Mouse (Mus musculus) kidney, postnatal 36 days (tissue): ENCODE measurements around the gene Cers2.

Experiments used
- DNase-seq, 2 experiments: peaks; one replicate each; pipeline ENCODE4 v3.0.0; 2021 to 2022; ENCODE audit warnings: mixed read lengths in 2 of 2

The Cers2 gene

DNA sequence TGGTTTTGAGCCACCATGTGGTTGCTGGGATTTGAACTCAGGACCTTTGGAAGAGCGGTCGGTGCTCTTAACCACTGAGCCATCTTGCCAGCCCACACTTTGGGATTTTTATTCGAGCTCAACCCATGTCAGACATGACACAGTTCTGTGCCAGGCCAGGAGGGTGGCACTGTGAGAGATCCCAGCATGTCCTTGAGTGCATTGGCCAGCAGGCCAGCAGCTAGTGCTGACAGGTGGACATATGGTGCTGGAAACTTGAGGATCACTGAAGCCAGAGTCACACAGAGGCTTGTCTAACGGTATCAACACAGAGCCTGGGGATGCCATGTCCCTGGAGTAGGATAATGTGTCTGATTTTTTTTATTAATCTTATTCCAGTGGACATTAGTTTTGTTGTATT lies 25.2 kb upstream of the Cers2 start:
- no peak for DNase-seq

DNA sequence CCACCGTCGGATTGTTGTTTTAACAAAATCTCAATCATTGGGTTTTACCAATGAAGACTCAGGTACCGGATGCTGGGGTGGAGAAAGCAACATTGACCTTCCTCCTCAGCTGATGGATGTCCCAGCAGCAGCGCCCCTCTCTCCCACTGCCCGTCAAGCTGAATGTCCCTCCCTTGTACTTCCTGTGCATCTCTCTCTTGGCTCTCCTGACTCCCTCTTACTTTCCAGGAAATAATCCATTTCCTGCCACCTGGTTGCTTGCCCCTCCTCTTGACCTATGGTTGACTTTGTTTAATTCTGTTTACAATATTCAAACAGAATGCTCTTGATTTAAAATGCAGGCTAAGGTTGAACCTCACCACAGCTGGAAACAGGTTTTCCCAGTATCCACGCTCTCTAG lies 24.4 kb upstream of the Cers2 start:
- DNase-seq = no peak

DNA sequence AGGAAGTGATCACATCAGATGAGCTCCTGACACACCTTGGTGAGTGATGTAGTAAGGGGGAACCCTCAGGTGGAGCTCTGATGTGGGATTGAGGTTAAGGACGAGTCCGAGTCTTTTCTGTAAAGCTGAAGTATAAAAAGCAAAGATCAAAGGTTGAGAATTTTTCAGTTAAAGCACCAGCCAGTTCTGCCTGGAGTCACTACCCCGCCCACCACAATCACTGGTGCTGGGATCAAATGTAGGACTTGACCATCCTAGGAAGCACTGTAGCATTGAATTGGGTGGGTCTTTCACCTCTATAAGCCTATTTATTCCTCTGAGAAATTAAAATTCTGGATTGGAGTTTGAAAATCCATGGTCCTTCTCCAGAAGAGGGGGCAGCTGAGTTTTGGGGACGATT lies 23.6 kb upstream of the Cers2 start:
- peak in 1 of 2 experiments; percentile 54 for DNase-seq

DNA sequence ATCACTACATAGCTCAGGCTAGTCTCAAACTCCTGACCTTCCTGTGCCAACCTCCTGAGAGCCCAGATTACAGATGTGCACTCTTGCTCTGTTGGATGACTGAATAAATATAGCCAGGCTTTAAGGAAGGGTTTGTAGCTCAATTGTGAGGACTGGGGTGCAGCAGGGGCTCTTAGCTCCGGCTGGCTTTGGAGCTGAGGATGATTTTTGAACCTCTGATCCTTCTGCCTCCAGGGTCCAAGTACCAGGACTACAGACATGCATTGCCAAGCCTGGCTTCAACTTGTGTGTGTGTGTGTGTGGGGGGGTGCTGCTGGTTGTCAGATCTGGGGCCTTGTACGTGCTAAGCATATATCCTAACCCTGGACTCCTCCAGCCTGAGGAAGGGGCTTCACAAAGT lies 21.7 kb upstream of the Cers2 start:
- DNase-seq = no peak

DNA sequence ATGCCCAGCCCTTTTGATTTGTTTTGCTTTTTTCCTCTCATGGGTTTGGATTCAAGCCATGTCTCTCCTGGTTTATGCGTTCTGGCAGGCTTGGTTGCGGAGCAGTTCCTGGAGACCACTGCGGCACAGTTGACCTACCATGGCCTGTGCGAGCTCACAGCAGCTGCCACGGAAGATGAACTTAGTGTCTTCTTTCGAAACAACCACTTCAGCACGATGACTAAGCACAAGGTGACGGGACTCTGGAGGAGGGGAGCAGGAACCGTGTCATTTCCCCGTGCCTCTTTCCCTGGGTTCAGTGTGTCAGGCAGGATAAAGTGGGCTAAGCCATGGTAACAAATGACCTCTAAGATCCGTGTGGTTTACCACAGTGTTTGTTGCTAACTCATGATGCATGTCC lies 21.1 kb upstream of the Cers2 start:
- peak; percentile 68 to 81 for DNase-seq

DNA sequence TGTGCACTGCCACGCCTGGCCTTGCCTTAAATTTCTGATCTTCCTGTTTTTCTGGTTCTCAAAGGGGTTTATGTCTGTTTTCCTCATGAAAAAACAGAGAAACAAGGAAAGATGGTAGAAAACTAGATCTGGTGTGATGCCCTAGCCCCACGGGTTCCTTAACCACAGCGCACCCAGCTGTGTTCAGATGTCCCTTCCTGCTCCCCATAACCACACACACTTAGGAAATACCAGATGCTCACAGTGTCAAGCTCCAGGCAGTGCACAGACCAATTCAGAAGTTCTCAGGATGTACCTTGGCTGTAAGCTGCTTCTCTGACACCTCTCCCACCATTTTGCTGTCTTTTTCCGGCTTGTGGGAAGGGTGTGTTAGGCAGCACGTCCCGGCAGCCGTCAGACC lies 20.3 kb upstream of the Cers2 start:
- DNase-seq = no peak

DNA sequence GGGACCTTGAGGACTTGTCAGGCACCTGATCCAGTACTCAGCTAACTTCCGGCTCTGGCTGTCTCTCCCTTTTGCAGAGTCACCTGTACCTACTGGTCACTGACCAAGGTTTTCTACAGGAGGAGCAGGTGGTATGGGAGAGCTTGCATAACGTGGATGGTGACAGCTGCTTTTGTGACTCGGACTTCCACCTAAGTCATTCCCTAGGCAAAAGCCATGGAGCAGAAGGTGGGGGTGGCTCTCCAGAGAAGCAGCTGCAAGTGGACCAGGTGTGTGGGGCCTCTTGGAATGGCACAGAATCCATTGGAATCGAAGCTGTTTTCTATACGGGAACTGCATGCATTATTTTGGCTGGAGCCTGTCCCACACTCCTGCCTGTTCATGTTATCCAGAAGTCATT lies 19.9 kb upstream of the Cers2 start:
- no peak for DNase-seq

DNA sequence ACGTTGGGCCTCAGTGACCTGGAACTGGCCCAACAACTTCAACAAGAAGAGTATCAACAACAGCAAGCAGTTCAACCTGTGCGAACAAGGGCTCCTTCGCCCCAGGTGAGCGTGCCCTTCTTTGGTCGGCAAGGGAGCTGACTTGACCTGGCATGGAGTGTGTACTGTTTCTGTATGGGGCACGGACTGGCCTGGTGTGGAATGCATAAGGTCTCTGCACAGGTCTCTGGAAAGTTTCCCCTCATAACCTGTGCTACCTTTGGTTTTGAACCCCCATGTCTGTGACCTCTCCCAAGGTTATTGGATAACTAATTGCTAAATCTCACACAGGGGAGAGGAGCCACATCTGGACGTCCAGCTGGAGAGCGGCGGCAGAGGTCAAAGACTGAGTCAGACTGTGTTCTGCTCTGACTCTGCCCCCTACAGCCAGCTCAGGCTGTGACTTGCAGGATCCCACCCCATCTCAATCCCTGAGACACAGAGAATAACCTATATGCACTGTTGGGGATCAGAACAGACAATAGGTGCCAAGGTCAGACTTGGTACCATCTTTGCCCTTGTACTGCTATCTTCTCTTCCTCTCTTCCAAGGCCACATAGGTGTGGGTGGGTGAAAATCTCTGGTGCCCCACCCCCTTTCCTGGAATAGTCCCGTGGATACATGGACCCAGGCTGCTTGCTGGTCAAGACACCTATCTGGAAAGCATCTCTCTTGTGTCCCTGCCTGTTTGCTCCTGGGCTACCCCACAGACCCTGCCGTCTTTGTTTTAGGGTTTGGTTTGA lies 19.1 kb upstream of the Cers2 start:
- DNase-seq = peak; percentile 78 to 79

DNA sequence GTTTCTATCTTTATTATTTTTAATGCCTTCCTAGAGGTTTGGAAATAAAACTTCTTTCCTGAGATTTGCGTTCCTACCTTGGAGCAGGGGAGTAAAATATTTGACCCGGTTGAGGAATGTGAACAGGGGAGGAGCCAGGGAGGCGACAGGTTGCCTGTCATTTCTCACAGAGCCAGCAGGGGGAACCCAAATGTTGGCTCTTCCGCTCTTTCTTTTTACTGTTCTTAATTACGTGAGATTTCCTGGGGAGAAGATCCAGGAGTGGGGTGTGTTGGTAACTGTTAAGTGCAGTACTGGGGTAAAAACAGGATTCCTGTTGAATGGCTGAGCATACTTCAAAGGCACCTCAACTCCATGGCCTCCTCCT lies 18.5 kb upstream of the Cers2 start:
- DNase-seq = peak; percentile 77 to 78

DNA sequence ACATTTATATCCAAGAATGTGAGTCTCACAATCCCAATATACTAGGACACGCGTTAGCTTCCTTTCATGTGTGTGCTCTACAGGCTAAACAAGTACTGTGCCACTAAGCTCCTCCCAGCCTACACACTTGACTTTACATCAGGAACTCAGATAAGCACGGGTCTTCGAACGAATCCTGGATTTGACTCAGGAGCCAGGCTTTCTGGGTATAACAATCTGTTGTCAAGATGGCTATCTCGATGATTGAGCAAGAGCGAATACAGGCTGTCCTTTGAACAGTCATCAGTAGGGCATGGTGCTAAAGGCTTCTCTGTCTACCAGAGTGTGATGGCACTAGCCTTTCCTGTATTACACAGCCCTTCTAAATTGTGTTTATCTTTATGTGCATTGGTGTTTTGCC lies 16.6 kb upstream of the Cers2 start:
- DNase-seq = no peak

DNA sequence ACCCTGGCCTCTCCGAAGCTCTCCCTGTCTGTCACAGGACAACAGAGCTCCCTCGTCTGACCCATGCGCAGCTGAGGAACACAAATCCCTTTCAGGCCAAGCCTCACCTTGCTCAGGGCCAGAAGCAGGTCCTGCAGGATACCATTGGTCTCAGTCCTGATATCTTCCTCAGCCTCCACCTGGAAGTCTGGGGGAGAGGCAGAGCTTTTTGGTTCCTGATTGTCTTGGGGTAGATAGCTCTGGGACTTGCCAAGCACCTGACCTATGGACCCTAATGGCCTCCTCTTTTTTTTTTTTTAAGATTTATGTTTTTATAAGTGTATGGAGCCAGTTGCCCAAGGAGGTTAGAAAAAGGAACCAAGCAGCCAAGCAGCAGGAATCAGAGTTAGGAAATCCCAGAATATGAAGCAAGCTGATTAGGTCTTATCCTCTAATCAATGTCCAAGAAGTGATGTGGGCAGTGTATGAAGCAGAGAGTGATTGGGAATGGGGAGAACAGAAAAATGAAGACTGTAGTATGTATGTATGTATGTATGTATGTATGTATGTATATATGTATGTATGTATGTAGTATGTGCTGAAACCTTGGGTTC lies 13.3 kb upstream of the Cers2 start:
- DNase-seq = no peak

DNA sequence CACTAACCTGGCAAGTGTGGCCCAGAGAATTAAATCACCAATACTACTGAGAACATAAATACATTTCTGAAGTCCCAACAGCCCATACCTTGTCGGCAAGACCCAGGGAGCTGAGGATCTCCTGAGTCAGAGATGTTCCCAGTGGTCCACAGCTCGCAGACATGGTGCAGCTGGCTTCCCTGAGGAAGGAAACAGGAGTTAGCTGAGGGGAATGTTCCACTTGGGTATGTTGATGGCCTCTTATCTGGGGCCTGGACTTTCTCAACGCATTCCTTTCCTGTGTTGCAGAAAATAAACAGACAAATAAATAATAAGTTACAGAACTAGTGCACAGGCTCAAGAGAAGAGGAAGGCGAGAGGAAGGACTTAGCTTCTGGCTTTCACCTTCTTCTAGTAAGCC lies 8.3 kb upstream of the Cers2 start:
- no peak for DNase-seq

DNA sequence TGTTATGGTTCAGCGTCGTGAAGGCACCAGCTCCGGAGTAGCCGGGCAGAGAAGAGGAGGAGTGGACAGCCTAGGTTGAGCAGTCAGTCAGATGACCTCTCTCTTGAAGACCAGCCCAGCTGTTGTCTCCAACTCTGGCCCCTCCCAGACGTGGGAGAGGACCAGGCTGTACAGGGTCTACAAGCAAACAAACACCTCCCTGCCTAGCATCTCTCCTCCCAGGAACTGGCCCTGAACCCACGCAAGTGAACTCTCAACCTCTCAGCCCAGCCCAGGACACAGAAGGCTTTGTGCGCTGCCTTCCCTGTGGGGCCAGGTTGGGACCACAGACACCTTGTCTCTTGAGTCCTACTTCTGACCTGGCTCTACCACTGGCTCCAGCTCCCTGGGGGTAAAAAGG lies 7.5 kb upstream of the Cers2 start, which contains the start of gene Anxa9:
Gene Anxa9 (minus strand): TSS at position 77 of the 400 bp plus-strand sequence.
- no peak for DNase-seq

DNA sequence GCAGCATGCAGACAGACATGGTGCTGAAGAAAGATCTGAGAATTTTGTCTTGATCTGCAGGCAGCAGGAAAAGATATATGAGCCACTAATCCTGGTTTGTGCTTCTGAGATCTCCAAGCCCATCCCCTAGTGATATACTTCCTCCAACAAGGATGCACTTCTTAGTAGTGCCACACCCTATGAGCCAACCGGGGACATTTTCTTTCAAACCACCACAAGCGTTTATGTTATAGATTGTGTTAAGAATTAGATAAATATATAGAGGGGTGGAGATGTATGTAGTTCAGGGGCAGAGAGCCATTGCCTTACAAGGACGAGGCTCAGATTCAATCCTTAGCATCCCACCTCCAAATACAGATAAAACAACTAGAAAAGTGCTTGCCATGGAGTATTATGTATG lies 4.1 kb upstream of the Cers2 start:
- no peak for DNase-seq

DNA sequence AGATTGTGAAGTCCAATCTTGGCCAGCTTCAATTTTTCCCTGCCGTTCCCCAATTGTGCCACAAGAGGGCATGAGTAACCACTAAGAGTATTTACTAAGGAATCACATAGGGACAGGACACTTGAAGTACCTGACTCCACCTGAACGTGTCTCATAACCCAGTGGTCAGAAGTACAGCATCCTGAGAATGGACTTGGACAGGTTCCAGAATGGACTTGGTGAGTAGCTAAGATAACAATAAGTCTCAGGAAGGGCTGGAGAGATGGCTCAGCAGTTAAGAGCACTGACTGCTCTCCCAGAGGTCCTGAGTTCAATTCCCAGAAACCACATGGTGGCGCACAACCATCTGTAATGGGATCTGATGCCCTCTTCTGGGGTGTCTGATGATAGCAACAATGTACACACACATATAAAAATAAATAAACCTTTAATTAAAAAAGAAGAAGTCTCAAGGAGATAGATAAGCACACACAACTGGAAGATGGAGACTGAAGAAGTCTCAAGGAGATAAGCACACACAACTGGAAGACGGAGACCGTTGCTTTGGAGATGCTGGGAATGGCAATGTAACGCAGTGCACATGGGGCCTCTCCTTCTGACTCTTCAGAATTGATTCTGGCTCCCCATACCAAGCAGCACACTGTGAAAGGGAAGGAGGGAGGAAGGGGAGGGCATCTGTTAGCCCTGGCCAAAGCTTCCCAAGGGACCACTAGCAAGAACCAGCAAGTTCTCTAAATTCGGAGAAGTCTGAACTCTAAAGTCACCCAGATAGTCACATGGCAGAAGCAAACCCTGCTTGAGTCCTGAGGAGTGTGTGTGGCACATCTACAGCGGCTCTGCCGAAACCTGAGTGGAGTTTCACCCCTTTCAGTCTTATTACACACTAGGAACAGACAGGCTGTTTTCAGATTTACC lies 3.4 kb upstream of the Cers2 start:
- DNase-seq = peak; percentile 80 to 82

DNA sequence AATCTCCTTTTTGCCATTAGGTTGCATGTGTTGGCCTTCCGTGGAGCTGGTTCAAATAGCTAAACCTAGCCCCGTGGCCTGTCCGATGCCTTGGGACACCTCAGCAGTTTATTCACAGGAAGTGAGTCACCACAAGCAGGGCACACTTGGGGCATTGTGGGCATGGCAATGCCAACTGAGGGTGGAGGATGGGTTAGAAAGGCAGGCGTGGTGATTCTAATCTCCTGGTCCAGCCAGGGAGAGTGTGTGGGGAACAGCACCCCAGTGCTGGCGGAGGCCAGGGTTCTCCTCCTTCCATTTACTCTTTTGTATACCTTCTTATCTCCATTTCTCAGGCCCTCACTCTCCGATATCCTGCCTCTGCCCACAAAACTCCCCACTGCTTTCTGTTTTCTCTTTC lies 2.0 kb upstream of the Cers2 start:
- DNase-seq = no peak

DNA sequence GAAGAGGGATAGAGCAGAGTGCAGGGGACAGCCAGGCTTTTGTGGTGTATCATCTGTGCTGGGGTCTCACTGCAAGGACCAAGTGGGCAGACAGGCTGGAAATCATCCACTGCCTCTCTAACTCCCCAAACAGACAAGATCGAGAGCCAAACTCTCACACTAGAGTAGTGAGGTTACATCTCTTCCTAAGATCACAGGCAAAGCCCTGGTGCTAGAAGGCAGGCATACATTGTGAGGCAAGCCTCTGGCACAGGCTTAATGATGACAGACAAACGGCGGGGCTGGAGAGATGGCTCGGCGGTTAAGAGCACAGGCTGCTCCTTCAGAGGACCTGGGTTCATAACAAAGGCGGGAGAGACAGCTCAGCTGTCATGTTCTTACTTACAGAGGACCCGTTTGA lies 1.1 kb upstream of the Cers2 start:
- DNase-seq = no peak

DNA sequence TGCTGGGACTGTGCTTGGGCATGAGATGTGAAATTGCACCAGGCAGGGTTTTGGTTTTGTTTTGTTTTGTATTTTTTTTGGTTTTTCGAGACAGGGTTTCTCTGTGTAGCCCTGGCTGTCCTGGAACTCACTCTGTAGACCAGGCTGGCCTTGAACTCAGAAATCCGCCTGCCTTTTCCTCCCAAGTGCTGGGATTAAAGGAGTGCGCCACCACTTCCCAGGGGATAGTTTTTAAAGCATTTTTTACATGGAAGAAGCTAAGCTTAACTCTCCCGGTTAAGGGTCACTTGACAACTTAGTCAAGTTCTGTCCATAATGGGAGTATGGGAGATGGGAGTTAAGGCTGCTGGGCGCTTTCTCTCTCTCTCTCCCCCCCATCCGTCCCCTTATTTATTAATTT lies 516 bp upstream of the Cers2 start:
- DNase-seq = no peak

DNA sequence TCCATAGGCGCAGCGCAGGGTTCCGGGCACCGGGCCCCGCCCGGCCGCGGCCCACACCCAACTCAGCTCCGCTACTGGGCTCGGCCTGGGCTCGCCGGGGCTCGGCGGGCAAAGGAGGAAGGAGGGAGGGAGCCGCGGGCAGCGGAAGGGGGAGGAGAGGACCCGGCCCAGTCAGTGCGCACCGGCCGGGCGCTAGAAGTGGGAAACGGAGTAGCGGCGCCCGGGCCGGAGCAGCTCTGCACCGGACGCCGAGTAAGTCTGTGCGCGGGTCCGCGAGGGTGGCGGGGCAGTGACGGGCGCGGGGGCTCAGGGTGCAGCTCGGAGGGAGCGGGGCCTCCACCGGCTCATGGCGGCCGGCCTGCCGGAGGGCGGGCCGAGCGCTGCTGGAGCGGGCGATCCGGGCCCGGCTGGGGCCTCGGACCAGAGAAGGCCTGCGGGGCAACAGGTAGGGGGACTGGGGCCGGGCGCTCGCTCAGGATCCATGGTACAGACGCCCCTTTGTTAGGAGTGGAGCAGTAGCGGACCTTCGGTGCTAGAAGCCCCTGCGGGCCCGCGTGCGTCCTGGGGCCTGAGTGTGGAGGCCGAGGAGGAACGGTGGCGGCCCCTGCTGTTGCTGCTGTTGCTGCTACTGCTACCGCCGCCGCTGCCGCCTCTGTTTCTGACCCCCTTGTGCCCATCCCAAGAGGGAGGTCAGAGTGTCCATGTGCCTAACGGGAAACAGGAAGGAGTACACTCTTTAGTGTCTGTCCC lies 678 bp downstream of the Cers2 start:
- DNase-seq = peak; percentile 93 to 96

DNA sequence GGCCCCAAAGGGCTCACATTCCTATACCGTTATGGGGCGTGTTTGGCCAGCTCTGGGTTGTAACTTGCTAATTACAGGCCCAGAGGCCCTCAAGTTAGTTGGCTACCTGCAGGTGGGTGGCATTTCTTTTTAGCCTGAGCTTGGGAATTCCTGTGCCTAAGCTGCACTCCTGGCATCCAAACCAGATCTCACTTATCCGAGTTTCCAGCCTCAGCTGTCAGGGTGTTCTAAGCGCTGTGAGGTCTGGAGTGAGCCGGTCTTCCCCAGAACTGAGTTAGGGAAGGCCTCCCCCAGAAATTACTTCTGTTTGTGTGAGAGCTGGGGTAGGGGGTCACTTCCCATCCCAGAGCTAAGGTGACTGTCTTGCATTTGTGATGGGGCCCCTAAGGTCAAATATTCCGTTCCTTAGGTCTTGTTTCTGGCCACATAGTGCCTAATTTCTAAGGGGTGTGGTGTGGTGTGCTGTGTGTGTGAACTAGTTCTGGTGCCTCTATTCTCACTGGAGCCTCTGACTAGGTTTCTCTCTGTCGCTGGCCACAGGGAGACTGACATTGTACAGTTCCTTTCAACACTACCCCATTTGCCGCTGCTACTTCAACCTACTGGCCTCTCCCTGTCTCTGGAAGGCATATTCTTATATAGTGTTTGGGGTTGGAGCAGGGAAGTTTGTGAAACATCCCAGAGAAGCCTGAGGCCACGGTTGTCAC lies 1.4 kb downstream of the Cers2 start:
- DNase-seq = no peak

DNA sequence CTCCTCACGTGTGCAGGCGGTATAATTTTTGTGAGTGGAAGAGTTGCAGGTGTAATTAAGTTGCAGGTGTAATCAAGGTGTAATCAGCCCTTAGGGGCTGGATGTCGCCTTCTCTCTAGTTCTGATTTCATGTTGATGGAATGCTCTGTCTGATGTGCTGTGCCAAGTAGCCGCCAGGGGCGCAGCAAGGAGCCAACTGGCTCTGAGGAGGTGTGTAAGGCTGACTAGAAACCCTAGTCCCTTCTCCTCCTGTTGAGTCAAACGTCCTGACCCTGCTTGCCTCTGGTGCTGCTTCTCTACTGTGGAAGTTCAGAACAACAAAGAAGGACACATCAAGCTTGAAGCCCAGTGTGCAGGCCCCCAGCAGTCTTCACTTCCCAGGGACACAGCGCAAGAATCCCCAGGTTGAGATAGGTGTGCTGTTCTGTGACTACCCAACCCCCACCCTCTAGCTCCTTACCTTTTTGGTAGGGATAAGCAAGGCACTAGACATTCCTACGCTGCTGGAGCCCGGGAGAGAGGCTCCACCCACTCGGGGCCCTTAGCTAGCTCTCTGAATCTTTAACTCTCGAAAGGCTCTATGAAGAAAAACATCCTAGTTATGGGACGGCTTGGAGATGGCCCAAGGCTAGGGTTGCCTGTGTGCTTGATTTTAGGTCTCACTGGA lies 3.0 kb downstream of the Cers2 start:
- DNase-seq = peak; percentile 81 to 86

DNA sequence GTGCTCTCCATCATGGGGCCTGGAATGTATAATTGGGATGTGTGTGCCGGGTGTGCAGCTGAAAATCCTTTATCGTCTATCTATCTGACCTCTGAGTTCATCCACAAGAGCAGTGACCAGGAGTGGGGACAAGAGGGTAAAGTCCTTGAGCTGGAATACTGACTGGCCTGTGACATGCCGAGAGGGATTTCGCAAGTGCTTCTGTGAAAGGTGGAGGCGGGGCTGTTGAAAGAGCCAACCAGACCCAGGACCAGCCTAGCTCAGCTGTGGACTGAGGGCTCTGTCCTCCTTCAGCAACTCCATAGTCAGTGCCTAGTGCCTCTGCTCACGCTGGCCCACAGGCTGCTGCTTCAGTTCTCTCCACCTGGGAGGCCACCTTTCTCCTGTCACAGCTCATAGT lies 4.0 kb downstream of the Cers2 start:
- DNase-seq = peak; percentile 85 to 94
